Mouse (Mus musculus): ENCODE results near the gene Cyb5rl.

The Cyb5rl gene

DNA sequence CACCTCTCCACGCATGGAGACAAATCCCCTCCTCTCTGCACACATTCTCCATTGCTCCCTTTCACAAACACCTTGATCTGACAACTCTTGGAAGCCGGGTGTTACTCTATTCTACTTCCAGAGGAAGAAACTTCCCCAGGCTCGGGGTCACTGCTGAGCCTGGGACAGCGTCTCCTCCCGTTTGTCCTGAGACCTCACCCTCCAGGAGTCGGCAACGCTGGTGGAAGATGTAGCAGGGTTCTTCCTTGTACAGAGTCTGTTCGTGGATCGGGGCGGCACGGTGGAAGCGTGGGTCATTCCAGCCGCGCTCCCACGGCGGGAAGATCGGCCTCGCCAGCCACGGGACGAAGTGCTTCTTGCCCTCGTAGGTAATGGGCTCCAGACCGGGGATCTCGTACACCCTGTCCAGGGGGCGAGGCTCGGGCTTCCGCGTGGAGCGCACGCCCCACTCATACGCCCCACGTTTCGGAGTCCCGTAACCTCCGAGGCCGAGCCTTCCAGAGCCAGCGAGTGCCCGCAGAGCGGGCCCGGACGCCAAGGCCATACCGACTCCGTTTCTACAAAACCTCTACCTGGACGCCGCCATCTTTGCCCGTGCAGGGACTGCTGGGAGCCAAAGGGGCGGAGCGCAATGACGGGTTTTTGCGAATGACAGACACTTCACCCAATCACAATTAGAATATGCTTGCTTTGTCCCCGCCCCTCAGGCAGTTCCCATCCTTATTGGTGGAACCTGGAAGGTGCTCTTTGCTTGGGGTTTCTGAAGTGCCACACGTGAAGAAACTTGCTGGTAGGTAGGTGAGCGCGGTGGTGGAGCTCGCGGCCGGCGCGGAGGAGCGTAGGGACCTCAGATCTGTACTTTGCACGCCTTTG, at the start of gene Cyb5rl, which contains the start of gene Mrpl37:
Gene Cyb5rl, plus strand, starts transcription at position 737 of the 873 bp plus-strand sequence.
Gene Mrpl37, minus strand, starts transcription at position 617 of the 873 bp plus-strand sequence.
- in situ Hi-C loops (cut with MboI; ENCODE audit: unreplicated experiment in 2 of 2) = no loop called here

- in situ Hi-C loops (cut with MboI; ENCODE audit: unreplicated experiment in 2 of 2) = no loop called here
These were observed 49.5 kb upstream of the Cyb5rl start for GRCm38 (mm10) chr4:107017257-107017656.

- in situ Hi-C loops (cut with MboI; ENCODE audit: unreplicated experiment in 2 of 2) = no loop called here
These were observed 48.3 kb upstream of the Cyb5rl start for GRCm38 (mm10) chr4:107018521-107018920.

- in situ Hi-C loops (cut with MboI; ENCODE audit: unreplicated experiment in 2 of 2) = no loop called here
These were observed 47.8 kb upstream of the Cyb5rl start for GRCm38 (mm10) chr4:107019027-107019426.

DNA sequence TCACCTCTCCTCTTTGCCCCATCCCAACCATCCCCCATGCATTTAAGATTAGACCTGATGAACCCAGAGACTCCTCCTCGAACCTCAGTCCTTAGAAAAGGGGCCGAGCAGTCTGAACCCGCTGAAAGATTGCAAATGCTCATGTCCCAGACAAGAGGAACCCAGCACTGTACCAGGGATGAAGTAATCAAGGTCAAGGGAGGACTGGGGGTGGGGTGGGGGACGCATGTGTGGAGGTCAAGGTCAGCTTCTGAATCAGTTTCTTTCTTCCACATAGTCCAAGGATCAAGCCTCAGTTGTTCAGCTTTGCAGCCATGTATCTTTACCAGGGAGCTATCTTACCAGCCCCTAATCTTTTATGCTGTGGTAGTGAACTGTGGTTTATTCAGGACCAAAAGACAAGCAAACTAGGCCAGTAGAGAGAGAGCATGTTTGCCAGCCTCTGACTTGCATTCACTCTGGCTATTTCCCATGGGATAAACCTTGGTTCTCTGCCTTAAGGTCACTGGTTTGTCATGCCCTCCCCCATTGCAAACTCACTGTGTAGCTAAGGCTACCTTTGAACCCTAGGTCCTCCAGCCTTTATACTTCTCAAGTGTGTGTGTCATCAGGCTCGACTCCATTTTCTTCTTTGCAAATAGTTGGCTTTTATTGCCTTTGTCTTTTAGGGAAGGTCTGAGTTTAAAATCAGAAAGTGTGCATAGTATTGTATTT, 46.3 kb upstream of the Cyb5rl start:
- in situ Hi-C loops (cut with MboI; ENCODE audit: unreplicated experiment in 2 of 2) = no loop called here

DNA sequence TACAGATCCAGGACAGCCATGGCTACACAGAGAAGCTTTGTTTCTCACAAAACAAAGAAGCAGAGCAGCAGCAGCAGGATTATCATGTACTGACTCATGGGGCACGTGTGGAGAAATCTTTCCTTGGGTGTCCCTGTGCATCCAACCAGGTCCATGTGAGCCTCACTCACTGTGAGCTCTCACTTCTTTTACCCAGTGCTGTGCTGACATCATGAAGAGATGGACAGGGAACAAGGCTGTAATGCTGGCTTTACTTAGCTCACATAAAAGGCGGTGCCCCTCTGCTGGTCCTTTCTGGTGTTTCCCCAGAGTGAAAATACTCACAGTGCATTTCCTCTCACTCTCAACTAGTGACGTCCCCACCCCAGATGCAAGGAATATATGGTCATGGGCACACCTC, 45.3 kb upstream of the Cyb5rl start:
- in situ Hi-C loops (cut with MboI; ENCODE audit: unreplicated experiment in 2 of 2) = no loop called here

DNA sequence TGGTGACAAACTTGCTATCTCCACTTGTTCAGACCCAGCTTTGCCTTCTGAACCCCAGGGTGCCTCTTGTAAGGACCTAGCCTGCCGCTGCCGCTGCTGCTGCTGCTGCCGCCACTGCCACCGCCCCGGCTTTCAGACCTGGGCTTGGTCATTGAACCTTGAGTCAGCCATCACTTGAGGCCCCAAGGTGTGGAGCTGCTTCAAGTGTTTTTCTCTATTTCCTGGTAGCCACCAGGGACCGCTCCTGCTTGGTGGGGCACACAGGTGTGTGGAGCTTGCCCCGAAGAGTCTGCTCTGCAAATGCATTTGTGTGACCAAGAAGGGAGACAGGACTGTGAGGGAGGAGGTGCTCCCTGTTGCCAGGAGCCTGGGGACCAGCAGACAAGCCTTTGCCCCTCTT, 41.9 kb upstream of the Cyb5rl start:
- in situ Hi-C loops (cut with MboI; ENCODE audit: unreplicated experiment in 2 of 2) = no loop called here

- in situ Hi-C loops (cut with MboI; ENCODE audit: unreplicated experiment in 2 of 2) = no loop called here
These were observed 41.4 kb upstream of the Cyb5rl start for GRCm38 (mm10) chr4:107025369-107025768.

DNA sequence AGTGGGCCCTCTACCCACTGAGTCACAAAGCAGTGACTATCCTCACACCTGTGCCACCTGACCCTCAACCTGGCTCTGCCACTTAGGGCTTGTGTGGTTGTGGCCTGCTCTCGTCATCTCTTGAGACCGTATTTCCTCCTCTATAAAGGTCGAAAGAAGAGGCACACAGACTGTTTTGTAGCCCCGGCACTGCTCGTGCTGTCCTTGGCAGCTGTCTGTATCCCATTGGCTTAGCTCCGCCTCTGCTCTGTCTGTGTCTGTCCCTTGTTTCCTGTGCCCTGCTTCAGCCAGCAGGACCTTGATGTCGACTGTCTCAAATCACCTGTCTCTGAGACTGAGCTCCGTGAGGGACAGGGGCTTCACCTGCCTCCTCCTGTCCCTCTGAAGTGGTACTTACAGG, 40.3 kb upstream of the Cyb5rl start:
- in situ Hi-C loops (cut with MboI; ENCODE audit: unreplicated experiment in 2 of 2) = no loop called here

DNA sequence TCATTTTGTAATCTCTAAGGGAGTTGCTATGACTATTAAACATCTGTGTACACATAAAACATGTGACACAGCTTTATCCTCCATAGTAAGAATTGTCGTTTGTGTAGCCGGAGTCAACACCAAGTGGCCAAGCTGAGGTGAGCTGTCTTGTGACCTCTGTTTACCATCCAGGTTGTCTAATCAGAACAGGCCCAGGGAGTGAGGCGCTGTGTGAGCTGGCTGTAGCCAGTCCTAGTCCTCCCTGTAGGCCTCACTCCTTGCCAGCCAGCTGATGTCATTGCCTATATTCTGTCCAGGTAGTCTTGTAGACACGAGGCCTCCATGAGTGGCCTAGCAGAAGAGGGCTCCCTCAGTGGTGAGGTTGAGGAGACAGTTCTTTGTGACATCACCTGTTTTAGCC, 31.1 kb upstream of the Cyb5rl start:
- in situ Hi-C loops (cut with MboI; ENCODE audit: unreplicated experiment in 2 of 2) = no loop called here

DNA sequence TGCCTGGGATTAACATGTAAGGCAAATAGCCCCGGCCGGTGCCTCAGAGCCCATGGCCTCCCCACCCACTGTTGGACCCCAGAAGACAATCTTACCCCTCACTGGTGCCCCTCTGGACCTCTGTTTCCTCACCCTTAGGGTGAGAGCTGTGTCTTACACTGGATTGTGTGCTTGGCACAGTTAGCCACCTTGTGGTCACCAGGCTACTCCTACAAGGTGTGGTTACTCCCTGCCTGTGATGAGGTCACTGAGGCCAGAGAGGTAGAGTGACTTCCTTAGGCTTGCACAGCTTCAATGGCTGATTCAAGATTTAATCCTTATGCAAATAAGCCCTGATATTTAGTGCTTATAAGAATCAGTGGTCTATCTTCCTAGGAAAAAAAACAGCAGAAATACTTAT, 29.8 kb upstream of the Cyb5rl start:
- in situ Hi-C loops (cut with MboI; ENCODE audit: unreplicated experiment in 2 of 2) = no loop called here

DNA sequence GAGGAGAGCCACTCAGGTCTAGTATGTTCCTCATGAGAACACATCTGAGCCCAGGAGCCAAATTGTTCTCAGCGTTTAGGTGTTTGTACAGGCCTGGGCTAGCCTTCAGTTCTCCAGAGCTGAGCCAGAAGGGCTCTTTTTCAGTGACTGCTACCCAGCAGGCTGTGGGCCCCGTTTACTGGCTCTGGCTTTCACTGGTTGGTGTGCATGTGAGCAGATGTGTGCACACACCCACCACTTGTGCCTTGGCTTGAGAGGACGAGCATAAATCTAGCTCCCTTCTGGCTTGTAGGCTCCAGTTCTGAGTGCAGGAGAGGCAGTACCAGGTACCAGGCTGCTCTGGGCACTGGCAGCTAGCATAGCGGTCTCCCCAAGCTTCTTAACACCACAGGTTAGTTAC, 28.5 kb upstream of the Cyb5rl start:
- in situ Hi-C loops (cut with MboI; ENCODE audit: unreplicated experiment in 2 of 2) = no loop called here

DNA sequence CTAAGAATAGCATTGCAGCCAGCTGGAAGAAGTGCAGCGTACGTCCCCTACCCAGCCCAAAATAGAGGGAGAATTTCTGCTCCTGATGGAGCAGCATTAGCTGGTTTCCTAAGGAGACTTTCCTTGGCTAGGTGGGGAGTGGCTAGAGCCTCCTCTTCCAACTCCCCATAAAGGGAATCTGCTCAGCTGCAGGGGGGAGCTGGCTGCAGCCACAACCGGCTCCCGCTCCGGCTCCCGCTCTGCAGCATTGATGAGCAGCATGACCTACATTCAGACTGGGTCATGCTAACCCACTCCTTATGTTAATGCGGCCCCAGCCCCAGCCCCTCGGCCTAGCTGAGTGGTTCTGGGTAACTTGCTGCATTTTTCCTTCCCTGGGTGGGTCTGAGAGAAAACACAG, 27.5 kb upstream of the Cyb5rl start:
- in situ Hi-C loops (cut with MboI; ENCODE audit: unreplicated experiment in 2 of 2) = no loop called here

DNA sequence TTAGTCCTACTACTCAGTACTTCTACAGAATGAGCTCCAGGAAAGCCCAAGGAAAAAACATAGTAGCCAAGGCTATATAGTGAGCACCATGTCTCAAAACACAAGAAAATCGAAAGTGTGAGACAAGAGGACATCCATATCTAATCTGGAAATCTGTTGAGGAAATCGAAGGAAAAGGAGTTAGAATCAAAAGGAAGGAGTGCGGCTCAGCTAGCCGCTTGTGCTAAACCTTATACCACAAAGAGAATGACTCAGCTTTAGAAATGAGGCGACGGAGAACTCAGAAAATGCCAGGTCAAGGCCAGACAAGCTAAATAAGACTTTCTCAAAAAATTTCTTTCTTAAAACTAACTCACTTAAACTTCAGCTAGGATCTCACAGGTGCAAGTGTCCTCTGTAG, 24.5 kb upstream of the Cyb5rl start:
- in situ Hi-C loops (cut with MboI; ENCODE audit: unreplicated experiment in 2 of 2) = no loop called here

DNA sequence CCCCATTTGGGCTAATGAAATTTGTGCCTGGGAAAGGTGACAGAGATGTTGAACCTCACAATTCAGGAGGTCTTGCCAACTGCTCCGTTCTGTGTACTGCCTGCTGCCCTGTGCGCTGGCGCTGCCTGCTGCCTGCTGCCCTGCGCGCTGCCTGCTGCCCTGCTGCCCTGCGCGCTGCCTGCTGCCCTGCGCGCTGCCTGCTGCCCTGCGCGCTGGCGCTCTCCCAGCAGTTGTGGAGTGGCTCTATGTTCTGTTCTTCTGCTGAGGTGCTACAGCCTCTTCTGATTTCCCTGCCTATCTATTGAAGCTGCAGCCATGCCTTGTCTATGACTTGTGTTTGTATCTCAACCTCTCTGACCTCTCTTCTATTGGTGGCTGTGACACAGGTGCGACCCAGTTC, 21.6 kb upstream of the Cyb5rl start:
- in situ Hi-C loops (cut with MboI; ENCODE audit: unreplicated experiment in 2 of 2) = no loop called here

DNA sequence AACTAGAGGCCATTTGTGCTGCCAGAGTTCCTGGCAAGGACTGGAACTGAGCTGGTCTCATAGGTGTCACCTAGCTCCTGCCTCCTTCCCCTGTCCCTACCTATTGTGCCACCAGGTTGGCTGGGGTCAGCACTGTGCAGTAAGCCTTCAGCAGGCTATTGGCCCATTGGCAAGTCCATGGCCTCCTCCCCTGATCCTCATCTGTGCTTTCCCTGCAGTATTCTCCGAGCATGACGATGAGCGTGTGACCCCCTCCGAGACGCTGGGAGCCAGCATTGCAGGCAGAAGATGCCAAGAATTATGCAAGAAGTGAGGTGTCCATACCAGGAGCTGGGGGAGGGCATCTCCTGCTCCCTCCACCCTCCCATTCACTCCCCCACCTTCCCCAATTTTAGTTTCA, 19.0 kb upstream of the Cyb5rl start:
- in situ Hi-C loops (cut with MboI; ENCODE audit: unreplicated experiment in 2 of 2) = no loop called here

GRCm38 (mm10) chr4:107048568-107049162, 18.1 kb upstream of the Cyb5rl start:
- in situ Hi-C loops (cut with MboI; ENCODE audit: unreplicated experiment in 2 of 2) = no loop called here

- in situ Hi-C loops (cut with MboI; ENCODE audit: unreplicated experiment in 2 of 2) = no loop called here
These were observed 14.9 kb upstream of the Cyb5rl start for GRCm38 (mm10) chr4:107051889-107052288.

GRCm38 (mm10) chr4:107052962-107053553, 13.7 kb upstream of the Cyb5rl start:
- in situ Hi-C loops (cut with MboI; ENCODE audit: unreplicated experiment in 2 of 2) = no loop called here

DNA sequence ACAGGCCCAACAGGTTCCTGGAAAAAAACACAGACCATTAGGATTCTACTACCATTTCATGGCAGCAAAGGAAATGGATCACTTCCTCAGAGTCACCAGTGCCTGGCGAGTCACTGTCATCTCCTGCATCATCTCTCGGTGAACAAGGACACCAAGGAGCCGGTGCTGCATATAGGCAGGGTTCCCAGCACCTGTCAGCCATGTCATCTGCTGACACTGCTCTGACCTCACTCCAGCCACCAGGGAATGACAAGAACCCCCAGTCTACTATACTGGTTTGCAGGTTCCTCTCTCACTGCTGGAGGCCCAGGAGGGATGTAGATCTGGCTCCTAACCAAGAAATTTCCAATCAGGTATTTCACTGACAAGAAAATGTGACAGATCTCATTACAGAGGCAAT, 10.7 kb upstream of the Cyb5rl start:
- in situ Hi-C loops (cut with MboI; ENCODE audit: unreplicated experiment in 2 of 2) = no loop called here

GRCm38 (mm10) chr4:107058346-107058745, 8.4 kb upstream of the Cyb5rl start:
- in situ Hi-C loops (cut with MboI; ENCODE audit: unreplicated experiment in 2 of 2) = no loop called here

Data from v-Abl transformed pro-B cells (cell line).